Mouse (Mus musculus): Measurements from ENCODE around the gene Papola. TPM values are rescaled to one million over a fixed set of nuclear protein-coding genes. Genes with fewer than 3 reads are reported as not detected.

Gene Papola
- polyA plus RNA-seq, 2 experiments, result 165 to 171 TPM

GRCm38 (mm10) chr12:105857902-105858640 lies 73.6 kb downstream of the Papola start:
- DNase-seq (ENCODE audit: low spot score) (no peak), ATAC-seq (ENCODE audit: low FRiP score, low read depth) (no peak)
- Histone ChIP-seq H3K9me3 (ENCODE audit: control insufficient read depth, low read length) (no peaks in the 10 kb centered on the region), H3K27ac (replicated peaks; ENCODE audit: low read depth, low read length) (no peak overlapping the region), H3K9ac (ENCODE audit: low read depth, low read length, severe bottlenecking) (no peak overlapping the region), H3K4me1 (ENCODE audit: control insufficient read depth, insufficient read depth, low read length) (peaks cover 8% of the 10 kb centered on the region), H3K4me2 (replicated peaks; ENCODE audit: low read depth, low read length, severe bottlenecking) (no peak overlapping the region), H3K4me3 (replicated peaks; ENCODE audit: low read length) (no peak overlapping the region), H3K27me3 (ENCODE audit: control insufficient read depth, insufficient read depth, low read length) (no peaks in the 10 kb centered on the region), H3K36me3 (ENCODE audit: control insufficient read depth, insufficient read depth, low read length) (no peaks in the 10 kb centered on the region)
- no peak for TF ChIP-seq POLR2A (IDR thresholded peaks at IDR 0.05; ENCODE audit: borderline replicate concordance, extremely low read depth, insufficient read depth, insufficient read length)
- WGBS, result 76% methylated on average over 4 of the region's 5 CpGs

GRCm38 (mm10) chr12:105862072-105862471 lies 77.6 kb downstream of the Papola start:
- ATAC-seq (ENCODE audit: low FRiP score, low read depth) (no peak), DNase-seq (ENCODE audit: low spot score) (no peak)
- no peak overlapping the region for H3K4me2 ChIP-seq (replicated peaks; ENCODE audit: low read depth, low read length, severe bottlenecking)
- no peaks in the 10 kb centered on the region for H3K36me3 ChIP-seq (ENCODE audit: control insufficient read depth, insufficient read depth, low read length)
- H3K9me3 ChIP-seq (ENCODE audit: control insufficient read depth, low read length), result no peaks in the 10 kb centered on the region
- H3K4me1 ChIP-seq (ENCODE audit: control insufficient read depth, insufficient read depth, low read length), result peaks cover 8% of the 10 kb centered on the region
- H3K27ac ChIP-seq (replicated peaks; ENCODE audit: low read depth, low read length), result no peak overlapping the region
- H3K4me3 ChIP-seq (replicated peaks; ENCODE audit: low read length), result no peak overlapping the region
- TF ChIP-seq POLR2A (IDR thresholded peaks at IDR 0.05; ENCODE audit: borderline replicate concordance, extremely low read depth, insufficient read depth, insufficient read length), result no peak
- 54% methylated on average over 6 of the region's 6 CpGs for WGBS
- no peaks in the 10 kb centered on the region for H3K27me3 ChIP-seq (ENCODE audit: control insufficient read depth, insufficient read depth, low read length)
- H3K9ac ChIP-seq (ENCODE audit: low read depth, low read length, severe bottlenecking), result no peak overlapping the region

- ATAC-seq (ENCODE audit: low FRiP score, low read depth) (peak; percentile 38; the same call in 1 of the 2 replicates), DNase-seq (ENCODE audit: low spot score) (peak; percentile 32)
- Histone ChIP-seq H3K4me1 (ENCODE audit: control insufficient read depth, insufficient read depth, low read length) (peaks cover 8% of the 10 kb centered on the region), H3K9ac (ENCODE audit: low read depth, low read length, severe bottlenecking) (no peak overlapping the region), H3K9me3 (ENCODE audit: control insufficient read depth, low read length) (no peaks in the 10 kb centered on the region), H3K27me3 (ENCODE audit: control insufficient read depth, insufficient read depth, low read length) (no peaks in the 10 kb centered on the region), H3K27ac (replicated peaks; ENCODE audit: low read depth, low read length) (no peak overlapping the region), H3K4me2 (replicated peaks; ENCODE audit: low read depth, low read length, severe bottlenecking) (no peak overlapping the region; the same call in 1 of the 2 replicates), H3K4me3 (replicated peaks; ENCODE audit: low read length) (no peak overlapping the region), H3K36me3 (ENCODE audit: control insufficient read depth, insufficient read depth, low read length) (no peaks in the 10 kb centered on the region)
- no peak for TF ChIP-seq POLR2A (IDR thresholded peaks at IDR 0.05; ENCODE audit: borderline replicate concordance, extremely low read depth, insufficient read depth, insufficient read length)
- WGBS, result 32% methylated on average over 22 of the region's 22 CpGs
Observed at GRCm38 (mm10) chr12:105862607-105863006, 78.1 kb downstream of the Papola start.

GRCm38 (mm10) chr12:105863436-105863835 lies 78.9 kb downstream of the Papola start:
- no peak overlapping the region for H3K27ac ChIP-seq (replicated peaks; ENCODE audit: low read depth, low read length)
- no peak overlapping the region for H3K9ac ChIP-seq (ENCODE audit: low read depth, low read length, severe bottlenecking)
- no peak for TF ChIP-seq POLR2A (IDR thresholded peaks at IDR 0.05; ENCODE audit: borderline replicate concordance, extremely low read depth, insufficient read depth, insufficient read length)
- H3K9me3 ChIP-seq (ENCODE audit: control insufficient read depth, low read length), result no peaks in the 10 kb centered on the region
- no peak for DNase-seq (ENCODE audit: low spot score)
- no peaks in the 10 kb centered on the region for H3K27me3 ChIP-seq (ENCODE audit: control insufficient read depth, insufficient read depth, low read length)
- ATAC-seq (ENCODE audit: low FRiP score, low read depth), result no peak
- H3K4me3 ChIP-seq (replicated peaks; ENCODE audit: low read length), result no peak overlapping the region
- no peaks in the 10 kb centered on the region for H3K36me3 ChIP-seq (ENCODE audit: control insufficient read depth, insufficient read depth, low read length)
- H3K4me1 ChIP-seq (ENCODE audit: control insufficient read depth, insufficient read depth, low read length), result peaks cover 8% of the 10 kb centered on the region
- no peak overlapping the region for H3K4me2 ChIP-seq (replicated peaks; ENCODE audit: low read depth, low read length, severe bottlenecking)
- 89% methylated on average over 11 of the region's 11 CpGs for WGBS

- H3K4me3 ChIP-seq (replicated peaks; ENCODE audit: low read length), result no peak overlapping the region
- no peaks in the 10 kb centered on the region; the same call in 1 of the 2 replicates for H3K27me3 ChIP-seq (ENCODE audit: control insufficient read depth, insufficient read depth, low read length)
- no peak overlapping the region for H3K9ac ChIP-seq (ENCODE audit: low read depth, low read length, severe bottlenecking)
- DNase-seq (ENCODE audit: low spot score) (no peak), ATAC-seq (ENCODE audit: low FRiP score, low read depth) (no peak)
- no peak overlapping the region for H3K4me2 ChIP-seq (replicated peaks; ENCODE audit: low read depth, low read length, severe bottlenecking)
- no peaks in the 10 kb centered on the region for H3K9me3 ChIP-seq (ENCODE audit: control insufficient read depth, low read length)
- no peak for TF ChIP-seq POLR2A (IDR thresholded peaks at IDR 0.05; ENCODE audit: borderline replicate concordance, extremely low read depth, insufficient read depth, insufficient read length)
- WGBS, result 88% methylated on average over 2 of the region's 2 CpGs
- H3K27ac ChIP-seq (replicated peaks; ENCODE audit: low read depth, low read length), result no peak overlapping the region
- peaks cover 2% of the 10 kb centered on the region for H3K4me1 ChIP-seq (ENCODE audit: control insufficient read depth, insufficient read depth, low read length)
- H3K36me3 ChIP-seq (ENCODE audit: control insufficient read depth, insufficient read depth, low read length), result no peaks in the 10 kb centered on the region
Observed at GRCm38 (mm10) chr12:105867646-105868045, 83.2 kb downstream of the Papola start.
